Mouse (Mus musculus): ENCODE data around the gene Trim69. TPM values are rescaled to one million over a fixed set of nuclear protein-coding genes. Genes with fewer than 3 reads are reported as not detected.

The Trim69 gene
- total RNA-seq (2015; ENCODE audit: low replicate concordance) (1.4 TPM in 1 of 2 replicates, not detected in the other), total RNA-seq (2017; ENCODE audit: low replicate concordance) (1.7 TPM in 1 of 2 replicates, not detected in the other)

DNA sequence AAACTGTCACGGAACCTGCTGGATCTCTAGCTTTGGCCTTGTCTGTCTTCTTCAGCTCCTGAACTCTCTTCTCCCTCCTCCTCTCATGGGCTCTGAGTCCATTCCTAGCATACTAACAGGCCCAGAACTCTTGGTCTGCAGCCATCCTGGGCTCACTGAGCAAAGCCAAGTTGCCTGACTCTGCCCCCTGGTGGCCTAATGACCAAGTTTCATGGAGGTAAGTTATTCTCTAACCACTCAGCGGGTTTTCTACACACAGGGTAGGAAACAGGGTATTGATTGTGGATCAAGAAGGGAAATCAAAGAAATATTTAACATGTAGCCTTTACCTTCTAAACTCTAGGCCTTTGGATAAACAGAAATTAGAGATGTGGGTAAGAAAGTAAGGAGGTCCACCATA is at the start of gene Trim69:
TSS of gene Trim69 (plus strand) at position 21 of the 400 bp plus-strand sequence.
- ATAC-seq (replicated peaks; ENCODE audit: low FRiP score, poor library complexity, severe bottlenecking), result peak; percentile 90

- ATAC-seq (replicated peaks; ENCODE audit: low FRiP score, poor library complexity, severe bottlenecking), result no peak
Observed at GRCm38 (mm10) chr2:122116888-122117287, 43.6 kb upstream of the Trim69 start.

DNA sequence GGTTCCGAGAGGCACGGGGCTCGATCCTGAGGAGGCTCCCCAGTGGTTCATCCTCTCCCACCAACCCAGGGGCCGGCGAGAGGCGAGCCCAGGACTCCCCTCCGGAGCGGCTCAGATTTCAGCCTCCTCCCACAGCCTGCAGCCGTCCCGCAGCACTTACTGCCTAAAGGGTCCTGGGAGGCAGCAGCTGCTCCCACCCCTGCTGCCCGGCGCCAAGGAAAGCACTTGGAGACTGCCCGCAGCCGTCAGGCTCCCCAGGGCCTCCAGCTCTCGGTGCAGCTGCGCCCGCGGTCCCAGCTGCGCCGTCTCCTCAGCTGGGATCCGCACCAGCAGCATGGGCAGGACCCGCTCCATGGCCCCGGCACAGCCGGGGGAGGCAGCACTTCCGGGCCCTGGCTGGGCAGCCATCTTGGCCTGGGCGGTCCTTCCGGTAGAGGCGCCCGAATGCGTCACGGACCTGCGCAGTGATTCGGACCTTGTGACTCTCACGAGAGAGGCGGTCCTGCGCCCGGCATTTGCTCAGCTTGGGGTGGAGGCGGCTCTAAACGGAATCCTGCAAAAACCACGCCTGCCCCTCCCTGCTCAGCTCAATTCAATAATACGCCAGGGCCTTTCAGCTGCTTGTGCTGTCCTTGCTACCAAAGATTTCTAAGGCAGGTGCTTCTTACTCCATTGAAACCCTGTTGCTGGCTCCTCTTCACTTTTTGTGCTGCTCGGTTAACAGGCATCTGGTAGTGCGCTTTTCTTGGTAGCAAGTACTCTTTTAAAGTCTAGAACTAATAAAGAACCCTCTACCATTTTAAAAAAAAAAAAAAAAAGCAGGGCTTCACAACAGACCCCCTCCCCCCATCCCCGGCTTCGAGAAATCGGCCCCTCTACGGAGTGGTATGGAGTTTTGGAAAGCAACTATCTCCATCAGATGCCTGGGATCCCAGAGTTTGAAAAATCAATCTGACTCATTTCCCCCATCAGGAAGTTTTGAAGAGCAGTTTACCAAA is 42.2 kb upstream of the Trim69 start, which contains the start of gene Spg11:
TSS of gene Spg11 (minus strand) at position 426 of the 998 bp plus-strand sequence.
- peak; percentile 100 for ATAC-seq (replicated peaks; ENCODE audit: low FRiP score, poor library complexity, severe bottlenecking)

GRCm38 (mm10) chr2:122125680-122126572 is 34.6 kb upstream of the Trim69 start:
- peak; percentile 60 for ATAC-seq (replicated peaks; ENCODE audit: low FRiP score, poor library complexity, severe bottlenecking)

GRCm38 (mm10) chr2:122126765-122127347 is 33.6 kb upstream of the Trim69 start:
- ATAC-seq (replicated peaks; ENCODE audit: low FRiP score, poor library complexity, severe bottlenecking), result no peak

DNA sequence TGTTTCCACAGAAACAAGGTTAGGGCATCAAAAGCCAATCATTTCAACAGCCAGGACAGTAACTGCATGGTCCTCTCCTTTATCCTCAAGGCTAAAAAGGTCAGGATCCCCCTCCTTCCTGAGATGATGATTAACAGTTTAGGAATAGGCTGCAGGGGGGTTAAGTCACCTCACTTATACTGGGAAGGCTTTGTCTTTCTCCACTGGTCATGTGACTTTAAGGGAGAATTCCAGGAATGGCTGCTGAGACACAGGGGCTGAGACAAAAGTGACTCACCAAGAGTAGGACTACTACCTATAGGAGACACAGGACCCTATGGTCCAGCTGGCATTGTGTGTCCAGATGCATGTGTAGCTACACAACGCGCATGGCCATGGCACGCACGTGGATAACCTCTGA is 32.9 kb upstream of the Trim69 start:
- ATAC-seq (replicated peaks; ENCODE audit: low FRiP score, poor library complexity, severe bottlenecking), result no peak

DNA sequence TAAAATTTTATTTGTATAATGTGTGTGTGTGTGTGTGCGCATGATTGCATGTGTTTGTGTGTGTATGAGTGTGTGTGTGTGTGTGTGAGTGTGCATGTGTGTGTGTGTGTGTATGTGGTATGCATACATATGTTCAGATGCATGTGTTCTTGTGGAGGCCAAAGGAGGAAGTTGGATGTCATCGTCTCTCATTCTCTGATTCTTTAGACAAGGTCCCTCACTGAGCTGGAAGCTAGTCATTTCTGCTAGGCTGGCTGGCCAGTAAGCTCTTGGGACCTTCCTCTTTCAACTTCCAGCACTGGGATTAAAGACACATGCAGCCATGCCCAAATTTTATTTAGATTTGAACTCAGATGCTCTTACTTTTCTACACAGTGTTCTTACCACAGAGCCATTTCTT is 28.4 kb upstream of the Trim69 start:
- ATAC-seq (replicated peaks; ENCODE audit: low FRiP score, poor library complexity, severe bottlenecking), result no peak

GRCm38 (mm10) chr2:122132618-122133017 is 27.9 kb upstream of the Trim69 start:
- no peak for ATAC-seq (replicated peaks; ENCODE audit: low FRiP score, poor library complexity, severe bottlenecking)

DNA sequence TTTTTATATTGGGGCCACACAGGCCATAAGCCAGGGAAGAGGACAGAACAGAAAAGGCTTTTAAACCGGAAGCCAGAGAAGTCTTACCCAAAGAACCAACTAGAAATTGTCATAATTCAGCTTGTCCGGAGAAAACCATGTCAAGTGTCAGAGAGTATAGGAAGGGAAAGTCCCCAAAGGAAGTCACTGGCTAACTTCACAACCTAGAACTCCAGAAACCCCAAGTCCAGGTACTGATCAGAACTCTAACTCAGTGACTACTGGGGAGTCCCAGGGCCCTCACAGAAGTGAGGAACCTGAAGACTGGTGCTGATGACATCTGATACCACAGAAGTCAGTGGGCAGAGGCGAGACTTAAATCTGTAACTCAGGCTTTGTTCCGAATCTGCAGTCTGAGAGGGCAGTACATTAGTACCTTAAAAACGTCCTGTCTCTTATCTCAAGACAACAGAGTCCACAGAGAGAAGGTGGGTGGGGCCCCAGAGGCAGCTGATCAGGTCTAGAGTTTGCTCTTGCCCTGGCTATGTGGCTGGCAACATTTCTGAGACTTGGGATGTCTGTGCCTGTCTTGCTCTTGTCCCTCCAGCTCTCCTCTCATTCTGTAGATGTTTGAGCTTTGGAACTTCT is 22.5 kb upstream of the Trim69 start:
- peak; percentile 99 for ATAC-seq (replicated peaks; ENCODE audit: low FRiP score, poor library complexity, severe bottlenecking)

DNA sequence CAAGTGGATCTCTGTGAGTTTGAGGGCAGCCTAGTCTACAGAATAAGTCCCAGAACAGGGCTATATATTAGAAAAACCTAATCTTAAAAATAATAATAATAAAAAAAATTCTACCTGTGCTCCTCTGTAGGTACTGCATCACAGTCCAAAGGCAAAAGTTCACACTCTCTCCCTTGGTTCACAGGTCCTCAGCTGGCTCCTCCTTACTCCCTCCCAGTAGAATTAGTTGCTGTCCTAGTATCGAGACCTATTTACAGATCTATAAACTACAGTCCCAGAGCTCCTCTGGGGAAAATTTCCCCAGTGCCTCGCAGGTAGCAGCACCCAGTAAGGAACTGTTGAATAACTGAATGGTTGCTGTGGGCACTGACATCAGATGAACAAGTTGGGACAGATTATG is 19.7 kb upstream of the Trim69 start:
- ATAC-seq (replicated peaks; ENCODE audit: low FRiP score, poor library complexity, severe bottlenecking), result no peak

GRCm38 (mm10) chr2:122141332-122141967 is 19.1 kb upstream of the Trim69 start:
- ATAC-seq (replicated peaks; ENCODE audit: low FRiP score, poor library complexity, severe bottlenecking), result no peak

GRCm38 (mm10) chr2:122143111-122143510 is 17.4 kb upstream of the Trim69 start:
- no peak for ATAC-seq (replicated peaks; ENCODE audit: low FRiP score, poor library complexity, severe bottlenecking)

GRCm38 (mm10) chr2:122145756-122146155 is 14.7 kb upstream of the Trim69 start:
- ATAC-seq (replicated peaks; ENCODE audit: low FRiP score, poor library complexity, severe bottlenecking), result no peak

DNA sequence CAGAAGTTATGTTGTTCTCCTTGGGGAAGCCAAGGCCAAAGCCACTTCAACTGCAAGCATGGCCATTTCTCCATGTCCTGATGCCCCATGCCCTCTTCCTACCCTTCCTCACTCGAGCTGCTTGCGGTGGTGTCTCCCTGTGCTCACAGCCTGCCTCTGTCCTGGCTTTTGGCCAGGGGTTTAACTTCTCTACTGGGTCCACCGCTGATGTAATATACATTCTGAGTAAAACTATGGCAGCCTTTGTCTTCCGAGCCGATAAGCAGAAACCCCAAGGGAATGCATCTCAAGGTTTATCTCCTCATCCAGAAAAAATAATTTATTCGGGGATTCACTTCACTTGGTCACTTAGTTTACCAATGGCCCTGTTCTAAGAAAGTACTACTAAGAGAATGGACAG is 13.8 kb upstream of the Trim69 start:
- peak; percentile 41 for ATAC-seq (replicated peaks; ENCODE audit: low FRiP score, poor library complexity, severe bottlenecking)

DNA sequence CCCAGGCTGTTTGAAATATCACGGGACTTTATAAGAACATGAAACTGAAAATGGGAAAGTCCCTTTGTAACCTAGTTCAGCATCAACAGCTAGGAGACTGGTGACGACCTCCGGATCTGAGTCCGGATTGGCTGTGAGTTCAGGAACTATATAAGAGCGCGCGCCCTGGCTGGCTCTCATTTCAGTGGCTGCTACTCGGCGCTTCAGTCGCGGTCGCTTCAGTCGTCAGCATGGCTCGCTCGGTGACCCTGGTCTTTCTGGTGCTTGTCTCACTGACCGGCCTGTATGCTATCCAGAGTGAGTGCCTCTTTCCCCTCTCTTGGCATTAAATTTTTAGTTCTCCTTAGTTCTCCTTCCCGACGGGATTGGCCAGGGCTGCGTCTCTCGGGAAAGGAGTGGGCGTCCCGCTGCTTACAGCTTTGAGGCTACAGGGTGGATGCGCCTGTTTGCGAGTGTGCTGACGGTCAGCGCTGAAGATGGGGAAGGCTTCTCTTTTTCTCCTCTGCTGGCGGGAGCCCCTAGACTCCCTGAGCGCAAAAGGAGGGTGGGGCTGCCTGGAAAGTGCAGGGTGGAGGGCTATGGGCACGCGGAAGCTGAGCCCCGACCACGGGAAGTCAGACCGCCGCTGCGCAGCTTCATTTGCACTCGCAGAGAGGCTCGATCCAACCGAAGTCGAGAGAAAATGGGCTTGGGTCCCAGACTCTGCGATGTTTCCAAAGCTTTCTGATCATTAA is 12.8 kb upstream of the Trim69 start, which contains the start of gene B2m:
TSS of gene B2m (plus strand) at position 179 of the 734 bp plus-strand sequence.
- ATAC-seq (replicated peaks; ENCODE audit: low FRiP score, poor library complexity, severe bottlenecking), result peak; percentile 85

- peak; percentile 15; the same call in 1 of the 2 replicates for ATAC-seq (replicated peaks; ENCODE audit: low FRiP score, poor library complexity, severe bottlenecking)
Observed at GRCm38 (mm10) chr2:122148242-122148917, 12.1 kb upstream of the Trim69 start.

DNA sequence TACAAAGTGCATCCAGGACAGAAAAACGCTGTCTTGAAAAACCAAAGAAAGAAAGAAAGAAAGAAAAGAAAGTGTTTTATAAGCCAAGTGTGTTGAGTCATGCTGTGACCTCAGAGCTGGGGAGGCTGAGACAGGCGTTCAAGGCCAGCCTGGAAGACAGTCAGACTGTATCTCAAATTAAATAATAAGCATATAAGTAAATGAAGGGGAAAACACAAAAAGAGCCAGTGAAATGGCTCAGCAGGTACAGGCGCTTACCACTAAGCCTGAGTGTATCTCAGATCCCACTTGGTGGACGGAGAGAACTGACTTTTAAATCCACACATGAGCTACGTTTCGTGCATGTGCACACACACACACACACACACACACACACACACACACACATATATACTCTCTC is 11.2 kb upstream of the Trim69 start:
- no peak for ATAC-seq (replicated peaks; ENCODE audit: low FRiP score, poor library complexity, severe bottlenecking)

GRCm38 (mm10) chr2:122149716-122150115 is 10.8 kb upstream of the Trim69 start:
- ATAC-seq (replicated peaks; ENCODE audit: low FRiP score, poor library complexity, severe bottlenecking), result no peak

Measured in erythroid progenitor cell, adult 5-6 weeks (primary cell).